Mouse (Mus musculus) gastrocnemius, postnatal 25 days (tissue): ENCODE data around the gene Slc37a1. TPM values are rescaled to one million over a fixed set of nuclear protein-coding genes. Genes with fewer than 3 reads are reported as not detected.

ENCODE experiments used
- DNase-seq: peaks from one replicate; pipeline ENCODE4 v3.0.0; 2022
- total RNA-seq, 2 experiments: library from RNA; stranded (reverse); gene quantifications; 1 replicate in 1 of 2; 2 replicates in 1 of 2; pipeline ENCODE4 v1.2.3; 2021

Gene Slc37a1
- total RNA-seq, 2 experiments from 2014 or later, result 3.0 to 5.2 TPM

- DNase-seq, result no peak
These were observed 31.1 kb downstream of the Slc37a1 start for GRCm38 (mm10) chr17:31317521-31318272.

GRCm38 (mm10) chr17:31318906-31319767 lies 32.5 kb downstream of the Slc37a1 start:
- DNase-seq, result no peak

DNA sequence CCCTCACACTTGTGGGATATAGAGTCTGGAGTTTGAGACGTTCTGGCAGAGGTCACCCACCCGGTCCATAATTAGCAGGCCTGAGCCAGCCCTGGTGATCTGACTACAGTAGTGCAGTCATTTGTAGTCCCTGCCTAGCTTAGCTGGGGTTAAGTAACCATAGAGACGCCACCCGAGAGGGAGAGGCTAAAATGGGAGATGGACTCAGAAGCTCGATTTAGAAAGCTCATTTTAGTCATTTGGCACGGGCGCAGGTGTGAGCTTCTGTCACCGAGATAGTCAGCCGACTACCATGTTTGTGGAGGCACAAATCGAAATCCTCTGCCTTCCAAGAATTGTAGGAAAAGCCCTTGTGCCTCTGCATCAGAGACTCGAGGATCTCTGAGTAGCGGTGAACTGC lies 34.8 kb downstream of the Slc37a1 start:
- DNase-seq, result peak; percentile 44

DNA sequence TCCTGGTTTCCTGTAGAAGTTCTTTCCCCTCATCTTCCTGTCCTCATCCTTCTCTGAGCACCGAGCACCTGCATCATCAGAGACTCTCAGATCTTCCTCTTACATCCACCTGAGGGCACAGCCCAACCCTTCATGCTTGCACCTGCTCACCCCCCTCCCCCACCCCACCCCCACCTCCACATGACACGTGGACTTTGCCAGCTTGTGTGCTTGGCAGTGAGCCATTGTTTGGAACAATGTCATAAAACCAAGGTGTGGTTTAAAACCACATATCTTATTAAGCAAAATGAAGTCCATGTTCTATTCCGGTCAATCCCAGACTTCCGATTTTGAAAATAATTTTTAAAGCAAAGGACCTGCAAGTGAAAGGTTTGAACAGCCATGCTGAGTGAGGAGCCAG lies 35.9 kb downstream of the Slc37a1 start:
- DNase-seq, result no peak

- DNase-seq, result no peak
These were observed 36.8 kb downstream of the Slc37a1 start for GRCm38 (mm10) chr17:31323379-31323778.

DNA sequence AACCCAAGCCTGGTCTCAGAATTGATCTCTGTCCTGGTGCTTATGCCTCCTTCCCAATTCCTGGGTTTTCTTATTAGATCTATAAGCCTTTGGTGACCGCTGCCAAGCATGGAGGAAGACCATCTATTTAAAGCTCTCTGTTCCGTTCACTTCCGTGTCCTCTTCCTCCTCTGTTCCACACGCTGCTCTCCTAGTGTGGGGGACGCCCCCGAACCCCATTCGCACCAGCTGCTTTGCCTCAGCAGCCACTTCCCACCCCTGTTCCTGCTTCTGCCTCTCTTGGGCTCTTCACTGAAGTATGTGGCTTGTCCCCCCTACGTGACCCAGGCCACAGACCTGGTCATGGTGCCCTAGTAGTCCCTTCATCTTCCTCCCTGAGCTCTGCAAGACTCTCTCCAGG lies 37.6 kb downstream of the Slc37a1 start:
- no peak for DNase-seq

- peak; percentile 44 for DNase-seq
These were observed 39.0 kb downstream of the Slc37a1 start for GRCm38 (mm10) chr17:31325451-31326219.

DNA sequence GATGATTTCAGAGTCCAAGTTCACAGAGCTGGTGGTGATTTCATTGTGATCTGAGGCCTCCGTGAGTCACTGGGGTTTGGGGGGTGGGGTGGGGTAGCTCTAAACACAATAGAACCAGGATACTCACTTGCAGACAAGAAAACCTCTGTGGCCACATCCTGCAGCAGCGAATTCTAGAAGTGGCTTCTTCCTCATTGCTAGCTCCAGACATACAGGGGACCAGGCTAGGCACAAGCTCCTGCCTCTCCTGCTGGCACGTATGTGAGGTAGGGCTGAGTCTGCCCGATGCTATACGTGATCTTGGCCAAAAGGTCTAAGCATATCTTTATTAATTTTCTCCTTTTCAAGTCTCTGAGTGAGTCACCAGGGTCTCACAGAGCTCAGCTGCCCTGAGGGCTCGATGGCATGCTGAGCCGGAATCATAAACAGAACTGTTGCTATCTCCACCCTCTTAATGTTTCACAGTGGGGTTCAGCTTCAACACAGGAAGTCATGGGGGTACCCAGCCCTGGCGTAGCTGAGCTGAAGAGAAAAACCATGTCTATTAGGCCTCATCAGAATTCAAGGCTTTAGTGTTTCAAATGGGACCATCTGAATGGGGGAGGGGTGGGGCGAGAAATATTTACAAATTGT lies 39.7 kb downstream of the Slc37a1 start:
- no peak for DNase-seq

DNA sequence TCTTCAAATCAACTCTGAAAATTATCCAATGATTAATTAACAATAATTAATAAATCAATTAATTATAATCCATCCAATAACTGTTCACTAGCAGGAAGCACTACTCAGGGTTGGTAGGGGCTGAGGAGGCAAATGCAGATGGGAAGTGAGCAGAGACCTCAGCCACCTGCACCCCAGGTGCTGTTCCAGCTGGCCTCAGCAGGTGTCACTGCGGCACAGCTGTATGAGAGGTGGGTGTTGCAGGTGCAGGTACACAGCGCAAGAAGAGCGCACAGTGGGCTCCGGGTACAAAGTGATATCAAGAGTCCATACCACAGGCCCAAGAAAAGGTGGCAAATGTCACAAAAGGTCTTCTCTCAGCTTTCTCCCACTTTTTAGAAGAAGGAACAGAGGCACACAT lies 41.9 kb downstream of the Slc37a1 start:
- DNase-seq, result no peak

DNA sequence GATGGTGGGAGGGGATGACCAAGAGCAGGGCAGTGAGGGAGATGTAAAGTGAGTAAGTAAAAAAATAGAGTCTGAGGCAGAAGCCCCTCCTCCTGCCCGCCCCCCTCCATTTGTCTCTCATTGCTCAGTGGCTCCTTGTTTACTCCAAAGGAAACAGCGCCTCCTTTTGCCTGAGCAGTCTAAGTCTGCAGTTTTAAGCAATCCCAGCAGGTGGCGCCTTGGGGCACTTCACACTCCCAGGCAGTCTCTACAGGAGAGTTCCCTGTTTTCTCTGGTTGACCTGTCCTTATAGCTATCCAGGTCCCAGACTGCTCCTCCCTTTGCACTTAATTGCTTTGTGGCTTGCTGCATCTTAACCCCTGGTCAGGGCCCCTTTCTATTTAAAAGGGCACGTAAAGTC lies 44.0 kb downstream of the Slc37a1 start:
- DNase-seq, result peak; percentile 29

GRCm38 (mm10) chr17:31331273-31331672 lies 44.7 kb downstream of the Slc37a1 start:
- DNase-seq, result no peak

DNA sequence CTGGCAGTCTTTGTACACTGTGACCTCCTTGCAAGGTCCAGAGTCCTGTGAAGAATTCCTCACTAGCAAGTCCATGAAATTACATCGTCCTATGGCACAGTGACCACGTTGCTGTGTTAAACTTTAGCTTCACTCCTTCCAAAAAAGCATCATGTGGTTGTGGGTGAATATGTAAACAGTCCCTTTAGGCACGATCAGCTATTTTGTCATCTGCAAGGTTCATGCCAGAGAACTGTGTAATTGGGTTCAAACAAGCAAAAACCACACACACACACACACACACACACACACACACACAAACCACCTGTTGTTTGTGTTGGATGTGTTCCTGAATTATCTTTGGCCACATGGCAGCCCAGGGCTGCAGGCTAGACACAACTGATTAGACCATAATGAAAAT lies 45.3 kb downstream of the Slc37a1 start:
- no peak for DNase-seq

- no peak for DNase-seq
These were observed 45.7 kb downstream of the Slc37a1 start for GRCm38 (mm10) chr17:31332333-31332732.

DNA sequence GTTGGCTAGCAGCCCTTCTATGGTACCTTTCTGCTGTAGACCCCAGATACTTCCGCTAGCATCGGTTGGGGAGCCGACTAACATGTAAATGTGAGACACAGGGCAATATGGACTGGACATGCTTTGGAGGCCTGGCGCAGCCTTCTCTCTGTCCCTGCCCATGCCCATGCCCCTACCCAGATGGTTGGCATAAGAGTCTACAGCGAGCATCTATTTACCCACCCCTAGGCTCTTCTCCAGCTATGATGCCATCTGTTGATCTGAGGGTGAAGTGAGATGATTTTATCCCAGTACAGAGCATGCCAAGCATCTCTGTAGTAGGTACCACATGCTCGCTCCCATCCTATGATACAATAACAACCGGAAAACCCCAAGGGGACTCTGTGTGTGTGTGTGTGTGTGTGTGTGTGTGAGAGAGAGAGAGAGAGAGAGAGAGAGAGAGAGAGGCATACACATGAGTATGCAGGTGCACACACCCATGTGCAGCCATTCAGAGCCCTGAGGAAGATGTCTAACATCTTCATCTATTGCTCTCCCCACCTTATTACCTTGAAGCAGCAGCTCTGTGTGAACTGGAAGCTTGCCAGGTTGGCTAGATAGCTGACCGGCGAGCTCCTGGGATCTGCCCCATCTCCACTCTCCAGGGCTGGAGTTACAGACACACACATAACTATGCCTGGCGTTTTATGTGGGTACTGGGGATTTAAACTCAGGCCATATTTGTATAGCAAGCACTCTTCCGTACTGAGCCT lies 48.1 kb downstream of the Slc37a1 start:
- DNase-seq, result no peak

- DNase-seq, result no peak
These were observed 48.9 kb downstream of the Slc37a1 start for GRCm38 (mm10) chr17:31335344-31336080.

- no peak for DNase-seq
These were observed 53.2 kb downstream of the Slc37a1 start for GRCm38 (mm10) chr17:31339769-31340168.

GRCm38 (mm10) chr17:31342191-31342590 lies 55.6 kb downstream of the Slc37a1 start:
- DNase-seq, result no peak

GRCm38 (mm10) chr17:31344172-31344801 lies 57.7 kb downstream of the Slc37a1 start:
- peak; percentile 38 for DNase-seq

DNA sequence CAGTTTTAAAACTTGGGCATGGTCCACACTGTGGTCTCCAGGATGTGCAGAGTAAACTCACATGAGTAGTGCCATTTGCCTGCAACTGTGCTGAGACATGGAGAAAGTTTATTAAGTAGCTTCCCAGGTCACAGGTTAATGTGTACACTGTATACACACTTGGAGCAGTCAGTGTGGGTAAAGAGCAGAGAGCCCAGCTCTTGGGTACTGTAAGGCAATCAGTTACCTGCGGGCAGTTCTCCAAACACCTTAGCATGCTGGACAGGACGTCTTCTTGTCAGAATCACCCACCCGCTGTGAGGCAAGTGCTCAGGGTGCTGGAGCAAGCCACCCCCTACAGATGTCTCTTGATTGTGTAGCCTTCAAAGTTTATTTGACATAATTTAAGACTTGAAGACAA lies 58.2 kb downstream of the Slc37a1 start:
- DNase-seq, result no peak

DNA sequence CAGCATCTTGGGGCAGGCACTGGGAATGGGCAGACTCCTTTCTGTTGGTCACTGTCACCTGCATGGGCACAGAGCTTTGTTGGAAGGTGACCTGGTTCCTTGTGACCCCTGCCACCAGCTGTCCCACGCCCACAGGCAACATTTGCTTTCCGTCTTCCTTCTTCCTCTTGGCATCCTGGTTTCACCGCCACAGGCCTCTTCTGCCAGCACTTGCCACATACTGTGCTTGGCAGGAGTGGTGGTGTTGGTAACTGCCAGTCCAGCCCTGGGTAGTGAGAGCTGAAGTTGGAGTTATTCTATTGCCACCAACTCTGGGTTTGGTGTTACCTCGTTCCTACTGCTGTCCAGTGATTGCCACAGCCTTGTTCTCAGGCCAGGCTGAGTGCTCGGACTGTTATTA lies 61.5 kb downstream of the Slc37a1 start:
- DNase-seq, result no peak
